Mouse (Mus musculus) midbrain, embryonic 15.5 days (tissue): ENCODE data around the gene Fam25c. TPM values are rescaled to one million over a fixed set of nuclear protein-coding genes. Genes with fewer than 3 reads are reported as not detected.

Experiments used
- ATAC-seq: fragments of 200-750 bp; cut with Nextera tagmentation; replicated peaks from 2 replicates; pipeline ENCODE4 v1.8.0; 2017; ENCODE audit warnings: moderate TSS enrichment
- H3K27ac ChIP-seq: fragments of 300-500 bp; sonication (generic); 2 replicates; pipeline ENCODE4 v1.5.1; 2015; ENCODE audit warnings: mild to moderate bottlenecking, inconsistent platforms
- H3K27me3 ChIP-seq: fragments of 300-500 bp; sonication (generic); replicated peaks from 2 replicates; pipeline ENCODE4 v1.6.1; 2015; ENCODE audit warnings: inconsistent platforms
- H3K36me3 ChIP-seq: fragments of 300-500 bp; sonication (generic); replicated peaks from 2 replicates; pipeline ENCODE4 v1.6.1; 2015; ENCODE audit warnings: inconsistent platforms
- H3K4me1 ChIP-seq: fragments of 300-500 bp; sonication (generic); 2 replicates; pipeline ENCODE4 v1.6.1; 2015; ENCODE audit warnings: inconsistent platforms
- H3K4me2 ChIP-seq: fragments of 300-500 bp; sonication (generic); 2 replicates; pipeline ENCODE4 v1.6.1; 2015; ENCODE audit warnings: inconsistent platforms, mild to moderate bottlenecking, moderate library complexity
- H3K4me3 ChIP-seq: fragments of 300-500 bp; sonication (generic); 2 replicates; pipeline ENCODE4 v1.5.1; 2015; ENCODE audit warnings: mild to moderate bottlenecking, inconsistent platforms
- H3K9ac ChIP-seq: fragments of 300-500 bp; sonication (generic); 2 replicates; pipeline ENCODE4 v1.6.1; 2015; ENCODE audit warnings: mild to moderate bottlenecking, inconsistent platforms
- H3K9me3 ChIP-seq: fragments of 300-500 bp; sonication (generic); 2 replicates; pipeline ENCODE4 v1.6.1; 2016; ENCODE audit warnings: inconsistent platforms
- WGBS: fragments of 180-500 bp; shearing (Covaris S2); methylation state at CpG from one replicate; pipeline ENCODE4 v1.1.7; 2015; ENCODE audit warnings: mixed read lengths; 5-methylcytosine and 5-hydroxymethylcytosine counted together
- polyA plus RNA-seq: library from polyadenylated mRNA; unstranded; fragments of >200 nt; fragmentation: Nextera tagmentation; extraction: Ambion mirVana; gene quantifications from 2 replicates; pipeline ENCODE4 v1.2.1, GENCODE M21; 2015

The Fam25c gene
- polyA plus RNA-seq, 1 experiment from 2014 or later, result not detected

DNA sequence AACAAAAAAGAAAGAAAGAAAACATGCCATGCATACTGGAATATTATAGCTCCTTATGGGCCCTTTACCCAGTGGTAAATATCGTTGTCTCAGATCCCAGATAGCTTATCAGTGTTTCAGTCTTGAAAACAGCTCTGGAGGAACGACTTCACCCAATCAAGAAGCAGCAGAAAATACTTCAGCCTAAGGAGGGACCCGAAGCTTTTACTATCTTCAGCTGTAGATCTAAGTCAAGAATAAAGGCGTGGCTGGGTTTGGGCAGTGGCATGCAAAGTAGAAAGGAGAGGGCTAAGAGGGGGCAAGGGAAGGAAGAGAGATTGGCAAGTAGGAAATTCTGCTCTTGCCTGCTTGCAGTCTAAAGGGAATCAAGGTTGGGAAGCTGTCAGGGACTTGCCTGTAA is 6.9 kb upstream of the Fam25c start:
- H3K4me3 ChIP-seq, result no peak overlapping the region
- H3K9ac ChIP-seq, result no peak overlapping the region
- no peaks in the 10 kb centered on the region for H3K9me3 ChIP-seq
- no peak for ATAC-seq
- H3K27ac ChIP-seq, result no peak overlapping the region
- 86% methylated on average over 4 of the region's 4 CpGs for WGBS
- no peak overlapping the region for H3K4me2 ChIP-seq
- H3K36me3 ChIP-seq, result no peaks in the 10 kb centered on the region
- H3K27me3 ChIP-seq, result no peaks in the 10 kb centered on the region
- peaks cover 13% of the 10 kb centered on the region for H3K4me1 ChIP-seq

GRCm38 (mm10) chr14:34360251-34360650 is 5.0 kb upstream of the Fam25c start:
- Histone ChIP-seq H3K4me2 (no peak overlapping the region), H3K27me3 (no peaks in the 10 kb centered on the region), H3K27ac (no peak overlapping the region), H3K4me3 (no peak overlapping the region), H3K36me3 (no peaks in the 10 kb centered on the region), H3K4me1 (peaks cover 13% of the 10 kb centered on the region), H3K9ac (no peak overlapping the region), H3K9me3 (no peaks in the 10 kb centered on the region)
- no peak for ATAC-seq
- 44% methylated on average over 6 of the region's 6 CpGs for WGBS

GRCm38 (mm10) chr14:34359676-34360244 is 4.5 kb upstream of the Fam25c start:
- ATAC-seq, result no peak
- WGBS, result 33% methylated on average over 5 of the region's 5 CpGs

DNA sequence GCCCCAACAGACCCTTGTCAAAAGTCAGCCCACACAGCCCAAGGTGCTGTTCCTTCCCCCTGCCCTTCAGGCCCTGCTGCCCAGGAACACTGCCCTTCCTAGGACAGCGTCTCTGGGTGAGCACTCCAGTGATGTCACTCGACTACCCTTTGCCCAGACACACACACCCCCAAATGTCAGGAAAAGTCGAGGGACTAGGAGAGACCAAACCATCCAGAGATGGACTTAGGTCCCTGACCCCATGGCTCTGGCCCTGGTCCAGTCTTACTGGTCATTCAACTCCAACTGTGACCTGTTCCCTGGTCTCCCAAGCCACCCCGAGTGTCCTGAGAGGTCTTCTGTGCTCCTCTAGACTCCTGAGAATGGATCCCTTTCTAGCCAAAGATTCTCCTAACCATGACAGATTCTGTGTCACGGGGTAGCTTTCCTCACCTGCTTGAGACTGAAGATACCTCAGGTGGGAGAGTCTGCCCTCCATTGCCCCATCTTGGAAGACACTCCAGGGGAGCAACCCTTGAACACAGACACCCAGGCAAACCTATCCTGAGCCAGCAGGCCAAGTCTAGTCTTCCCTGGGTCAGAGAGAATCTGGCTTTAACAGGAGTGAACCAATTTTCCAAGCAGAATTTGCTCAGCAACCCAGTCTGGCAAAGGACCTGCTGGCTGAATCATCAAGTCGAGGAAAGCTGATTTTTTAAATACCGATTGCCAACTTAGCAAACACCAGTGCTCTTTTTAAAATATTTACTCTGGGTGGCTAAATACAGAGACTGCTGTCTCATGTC is 2.6 kb upstream of the Fam25c start:
- ATAC-seq, result no peak
- no peaks in the 10 kb centered on the region for H3K9me3 ChIP-seq
- no peaks in the 10 kb centered on the region for H3K36me3 ChIP-seq
- H3K27me3 ChIP-seq, result no peaks in the 10 kb centered on the region
- H3K27ac ChIP-seq, result no peak overlapping the region
- H3K4me1 ChIP-seq, result no peaks in the 10 kb centered on the region
- H3K4me3 ChIP-seq, result no peak overlapping the region
- no peak overlapping the region for H3K4me2 ChIP-seq
- H3K9ac ChIP-seq, result no peak overlapping the region
- 78% methylated on average over 7 of the region's 7 CpGs for WGBS

More at GRCm38 (mm10) chr14:34359676-34360244, 4.5 kb upstream of the Fam25c start:
- Histone ChIP-seq H3K36me3 (no peaks in the 10 kb centered on the region), H3K27me3 (no peaks in the 10 kb centered on the region), H3K4me1 (peaks cover 13% of the 10 kb centered on the region), H3K27ac (no peak overlapping the region), H3K9ac (no peak overlapping the region), H3K4me3 (no peak overlapping the region), H3K9me3 (no peaks in the 10 kb centered on the region), H3K4me2 (no peak overlapping the region)

DNA sequence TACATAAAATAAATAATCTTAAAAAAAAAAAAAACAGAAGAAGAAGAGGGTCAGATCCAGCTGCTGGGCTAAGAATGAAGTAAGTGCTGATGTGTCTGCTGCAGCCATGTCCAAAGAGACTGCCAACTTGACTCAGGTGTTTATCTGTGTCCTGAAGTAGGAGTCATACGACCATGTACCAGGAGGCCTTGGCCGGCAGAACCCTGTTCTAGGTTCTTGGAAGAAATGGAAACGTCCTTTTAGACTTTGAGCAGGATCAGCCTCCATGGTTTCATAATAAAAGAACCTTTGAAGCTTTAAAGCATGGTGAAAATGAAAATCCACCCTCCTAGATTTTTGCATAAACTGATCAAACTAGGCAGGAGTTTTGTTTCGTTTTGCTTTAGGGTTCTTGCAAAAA is 777 bp downstream of the Fam25c start:
- Histone ChIP-seq H3K4me2 (no peak overlapping the region), H3K9me3 (no peaks in the 10 kb centered on the region), H3K4me3 (no peak overlapping the region), H3K27ac (no peak overlapping the region), H3K27me3 (no peaks in the 10 kb centered on the region), H3K36me3 (no peaks in the 10 kb centered on the region), H3K4me1 (no peaks in the 10 kb centered on the region), H3K9ac (no peak overlapping the region)
- WGBS, result 87% methylated on average over 4 of the region's 4 CpGs
- no peak for ATAC-seq

DNA sequence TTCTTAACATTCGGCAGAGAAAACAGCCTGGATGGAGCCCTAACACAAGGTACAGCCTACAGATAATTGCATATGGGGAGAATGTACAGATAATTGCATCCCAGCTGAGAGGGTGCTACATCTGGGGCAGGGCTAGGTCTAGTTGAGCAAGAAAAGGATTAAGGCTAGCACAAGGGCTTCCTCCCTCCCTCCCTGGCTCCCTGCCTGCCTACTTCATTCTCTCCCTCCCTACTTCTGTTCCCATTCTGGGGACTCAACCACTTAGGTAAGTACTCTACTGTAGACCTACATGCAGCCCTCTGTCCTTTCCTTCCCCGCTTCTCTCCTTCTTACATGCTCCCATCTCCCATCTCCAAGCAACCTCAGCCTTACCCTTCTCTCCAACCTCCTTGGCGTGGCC is 1.9 kb downstream of the Fam25c start:
- H3K27ac ChIP-seq, result no peak overlapping the region
- H3K9me3 ChIP-seq, result no peaks in the 10 kb centered on the region
- H3K27me3 ChIP-seq, result no peaks in the 10 kb centered on the region
- H3K4me2 ChIP-seq, result no peak overlapping the region
- ATAC-seq, result no peak
- no peaks in the 10 kb centered on the region for H3K36me3 ChIP-seq
- 87% methylated on average over 3 of the region's 3 CpGs for WGBS
- H3K9ac ChIP-seq, result no peak overlapping the region
- H3K4me1 ChIP-seq, result no peaks in the 10 kb centered on the region
- H3K4me3 ChIP-seq, result no peak overlapping the region

GRCm38 (mm10) chr14:34352523-34352922 is 2.7 kb downstream of the Fam25c start:
- no peak overlapping the region for H3K9ac ChIP-seq
- 76% methylated on average over 6 of the region's 6 CpGs for WGBS
- ATAC-seq, result no peak

GRCm38 (mm10) chr14:34351660-34352059 is 3.6 kb downstream of the Fam25c start:
- no peaks in the 10 kb centered on the region for H3K9me3 ChIP-seq
- no peaks in the 10 kb centered on the region for H3K27me3 ChIP-seq
- ATAC-seq, result no peak
- 82% methylated on average over 3 of the region's 3 CpGs for WGBS
- H3K36me3 ChIP-seq, result no peaks in the 10 kb centered on the region
- H3K4me3 ChIP-seq, result no peak overlapping the region
- no peak overlapping the region for H3K9ac ChIP-seq
- no peak overlapping the region for H3K27ac ChIP-seq
- no peak overlapping the region for H3K4me2 ChIP-seq
- H3K4me1 ChIP-seq, result no peaks in the 10 kb centered on the region

More at GRCm38 (mm10) chr14:34352523-34352922, 2.7 kb downstream of the Fam25c start:
- Histone ChIP-seq H3K4me3 (no peak overlapping the region), H3K27ac (no peak overlapping the region), H3K4me2 (no peak overlapping the region), H3K36me3 (no peaks in the 10 kb centered on the region), H3K9me3 (no peaks in the 10 kb centered on the region), H3K27me3 (no peaks in the 10 kb centered on the region), H3K4me1 (no peaks in the 10 kb centered on the region)

- no peak overlapping the region for H3K27ac ChIP-seq
- no peaks in the 10 kb centered on the region for H3K4me1 ChIP-seq
- H3K9ac ChIP-seq, result no peak overlapping the region
- no peaks in the 10 kb centered on the region for H3K27me3 ChIP-seq
- no peak overlapping the region for H3K4me2 ChIP-seq
- H3K36me3 ChIP-seq, result 0 out of 2 replicates have a peak, but pooled peaks cover 5% of the 10 kb centered on the region
- H3K4me3 ChIP-seq, result no peak overlapping the region
- WGBS, result 86% methylated on average over 8 of the region's 8 CpGs
- ATAC-seq, result no peak
- H3K9me3 ChIP-seq, result no peaks in the 10 kb centered on the region
Observed at GRCm38 (mm10) chr14:34349007-34349406, 6.2 kb downstream of the Fam25c start.

DNA sequence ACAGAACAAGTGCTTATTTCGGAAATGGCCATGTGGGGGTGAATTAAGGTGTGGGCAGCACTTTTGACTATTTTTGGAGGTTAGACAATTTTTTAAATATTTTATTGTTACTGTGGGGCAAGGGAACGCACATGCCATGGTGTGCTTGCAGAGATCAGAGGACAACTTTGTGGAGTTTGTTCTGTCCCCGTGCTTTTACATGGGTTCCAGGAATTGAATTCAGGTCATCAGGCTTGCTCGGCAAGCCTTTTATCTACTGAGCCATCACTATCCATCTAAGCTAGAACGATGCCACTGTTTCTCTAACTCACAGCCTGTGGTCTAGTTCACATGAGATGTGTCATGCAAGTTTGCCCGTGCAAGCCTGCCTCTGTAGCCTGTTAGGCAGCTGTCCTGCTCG is 6.9 kb downstream of the Fam25c start:
- Histone ChIP-seq H3K4me2 (no peak overlapping the region), H3K27me3 (no peaks in the 10 kb centered on the region), H3K9me3 (no peaks in the 10 kb centered on the region), H3K36me3 (peaks cover 8% of the 10 kb centered on the region), H3K4me3 (no peak overlapping the region), H3K27ac (no peak overlapping the region), H3K9ac (no peak overlapping the region), H3K4me1 (no peaks in the 10 kb centered on the region)
- ATAC-seq, result no peak
- whole genome bisulfite sequencing, result 90% methylated on average over 7 of the region's 7 CpGs

- H3K9ac ChIP-seq, result no peak overlapping the region
- no peak overlapping the region for H3K4me3 ChIP-seq
- ATAC-seq, result no peak
- H3K4me1 ChIP-seq, result no peaks in the 10 kb centered on the region
- H3K4me2 ChIP-seq, result no peak overlapping the region
- WGBS, result 93% methylated on average over 5 of the region's 5 CpGs
- H3K27ac ChIP-seq, result no peak overlapping the region
- peaks cover 19% of the 10 kb centered on the region for H3K36me3 ChIP-seq
- no peaks in the 10 kb centered on the region for H3K9me3 ChIP-seq
- no peaks in the 10 kb centered on the region for H3K27me3 ChIP-seq
Observed at GRCm38 (mm10) chr14:34347084-34347483, 8.1 kb downstream of the Fam25c start.

DNA sequence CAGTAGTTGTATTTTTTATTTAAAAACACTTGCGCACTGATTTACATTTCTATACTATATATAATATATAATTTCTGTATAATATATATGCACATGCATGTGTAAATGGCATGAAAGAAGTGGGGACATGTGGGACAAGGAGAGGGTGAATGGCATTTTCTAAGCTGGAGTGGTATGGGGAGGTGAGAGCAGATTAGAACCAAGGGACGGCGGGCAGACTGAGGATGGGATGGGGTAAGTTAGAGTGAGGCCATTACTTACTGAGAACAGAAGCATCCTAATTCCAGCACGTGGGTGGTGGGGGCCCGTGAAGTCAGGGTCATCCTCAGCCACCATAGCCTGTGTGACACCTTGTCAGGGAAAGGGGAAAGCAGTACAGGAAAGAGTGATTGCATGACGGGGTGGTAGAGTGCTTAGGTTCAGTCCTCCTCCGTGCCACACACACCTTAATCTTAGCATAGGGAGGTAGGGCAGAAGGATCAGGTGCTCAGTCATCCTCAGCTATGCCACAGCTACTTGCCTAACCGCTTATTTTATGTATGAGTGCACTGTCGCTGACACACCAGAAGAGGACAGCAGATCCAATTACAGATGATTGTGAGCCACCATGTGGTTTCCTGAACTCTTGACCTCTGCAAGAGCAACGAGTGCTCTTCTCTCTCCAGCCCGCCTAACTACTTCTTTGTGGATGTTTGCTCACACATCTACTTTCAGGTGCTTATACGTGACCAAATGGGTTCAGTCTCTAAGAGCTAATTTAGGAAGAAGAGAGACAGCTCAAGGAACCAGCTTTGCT is 9.3 kb downstream of the Fam25c start:
- 69% methylated on average over 12 of the region's 12 CpGs for WGBS
- Histone ChIP-seq H3K36me3 (peaks cover 29% of the 10 kb centered on the region), H3K27ac (no peak overlapping the region), H3K4me2 (no peak overlapping the region), H3K4me3 (no peak overlapping the region), H3K4me1 (no peaks in the 10 kb centered on the region), H3K27me3 (no peaks in the 10 kb centered on the region), H3K9ac (no peak overlapping the region), H3K9me3 (no peaks in the 10 kb centered on the region)
- ATAC-seq, result peak; percentile 48
